Mouse (Mus musculus) cerebellum, adult 2 months (tissue): ENCODE results near the gene Acsl3. TPM values are rescaled to one million over a fixed set of nuclear protein-coding genes. Genes with fewer than 3 reads are reported as not detected.

Experiments used
- DNase-seq, 2 experiments: peaks; one replicate each; pipeline ENCODE4 v3.0.0; 2021
- H3K27ac ChIP-seq: fragments of 200-500 bp; 2 replicates; pipeline ENCODE4 v1.5.1; 2012; ENCODE audit warnings: low read length, control low read depth, inconsistent platforms; ENCODE audit not compliant: insufficient read depth
- H3K27me3 ChIP-seq: fragments of 200-500 bp; 2 replicates; pipeline ENCODE4 v1.6.1; 2012; ENCODE audit warnings: inconsistent platforms, mild to moderate bottlenecking, low read length, moderate library complexity; ENCODE audit not compliant: control insufficient read depth, insufficient read depth
- H3K4me1 ChIP-seq: fragments of 200-500 bp; 2 replicates; pipeline ENCODE4 v1.6.1; 2011; ENCODE audit warnings: low read length; ENCODE audit not compliant: control insufficient read depth, insufficient read depth
- H3K4me3 ChIP-seq: fragments of 200-500 bp; replicated peaks from 2 replicates; pipeline ENCODE3; 2011; ENCODE audit warnings: mild to moderate bottlenecking, low read depth, low read length, control low read depth; ENCODE audit not compliant: insufficient read depth
- CTCF ChIP-seq: fragments of 200-500 bp; IDR thresholded peaks from 2 replicates; pipeline ENCODE4 v1.5.1; 2011; ENCODE audit warnings: low read depth, mild to moderate bottlenecking, control low read depth, low read length, moderate library complexity, borderline replicate concordance; ENCODE audit not compliant: insufficient read depth
- POLR2A ChIP-seq: fragments of 200-500 bp; IDR thresholded peaks from 2 replicates; pipeline ENCODE4 v1.6.1; 2011; ENCODE audit warnings: low read length, control low read depth, borderline replicate concordance; ENCODE audit not compliant: insufficient read depth
- WGBS: fragments of 180-500 bp; shearing (Covaris S2); methylation state at CpG from one replicate; pipeline ENCODE4 v1.1.7; 2018; 5-methylcytosine and 5-hydroxymethylcytosine counted together
- polyA plus RNA-seq: library from polyadenylated mRNA; depleted of rRNA; stranded (reverse); fragments of >200 nt; gene quantifications from 2 replicates; pipeline ENCODE4 v1.2.3, GENCODE M21; 2012

Gene Acsl3
- polyA plus RNA-seq, 1 experiment = 91.8 TPM

- no peak overlapping the region for H3K4me3 ChIP-seq
- no peak overlapping the region for H3K27ac ChIP-seq
- TF ChIP-seq POLR2A = no peak
- TF ChIP-seq CTCF = no peak
- DNase-seq = no peak
- WGBS = 96% methylated on average over 3 of the region's 3 CpGs
- no peaks in the 10 kb centered on the region for H3K4me1 ChIP-seq
- no peaks in the 10 kb centered on the region for H3K27me3 ChIP-seq
Measured at GRCm38 (mm10) chr1:78641791-78642190, 15.8 kb upstream of the Acsl3 start.

- no peak for TF ChIP-seq POLR2A
- no peak for TF ChIP-seq CTCF
- Histone ChIP-seq H3K4me3 (no peak overlapping the region), H3K4me1 (no peaks in the 10 kb centered on the region), H3K27me3 (no peaks in the 10 kb centered on the region), H3K27ac (no peak overlapping the region)
- 64% methylated on average over 2 of the region's 2 CpGs for WGBS
- no peak for DNase-seq
Measured at GRCm38 (mm10) chr1:78642197-78642596, 15.4 kb upstream of the Acsl3 start.

- Histone ChIP-seq H3K27me3 (no peaks in the 10 kb centered on the region), H3K4me3 (no peak overlapping the region), H3K4me1 (no peaks in the 10 kb centered on the region), H3K27ac (no peak overlapping the region)
- DNase-seq = no peak
- 61% methylated on average over 8 of the region's 8 CpGs for WGBS
- no peak for TF ChIP-seq POLR2A
- no peak for TF ChIP-seq CTCF
Measured at GRCm38 (mm10) chr1:78647317-78647885, 10.2 kb upstream of the Acsl3 start.

- H3K27me3 ChIP-seq = no peaks in the 10 kb centered on the region
Measured at GRCm38 (mm10) chr1:78649269-78650061, 8.2 kb upstream of the Acsl3 start.

GRCm38 (mm10) chr1:78656472-78656871, 1.2 kb upstream of the Acsl3 start:
- no peak for TF ChIP-seq POLR2A
- TF ChIP-seq CTCF = no peak
- peak in 1 of 2 experiments; percentile 25 for DNase-seq
- H3K4me1 ChIP-seq = no peaks in the 10 kb centered on the region; the same call in 1 of the 2 replicates

More at GRCm38 (mm10) chr1:78649269-78650061, 8.2 kb upstream of the Acsl3 start:
- Histone ChIP-seq H3K27ac (no peak overlapping the region), H3K4me1 (no peaks in the 10 kb centered on the region), H3K4me3 (no peak overlapping the region)
- no peak for DNase-seq
- WGBS = 61% methylated on average over 6 of the region's 6 CpGs
- TF ChIP-seq CTCF (no peak), POLR2A (no peak)

GRCm38 (mm10) chr1:78657021-78657629, 500 bp upstream of the Acsl3 start:
- no peaks in the 10 kb centered on the region for H3K27me3 ChIP-seq
- no peaks in the 10 kb centered on the region; the same call in 1 of the 2 replicates for H3K4me1 ChIP-seq
- no peak for DNase-seq
- H3K27ac ChIP-seq = peak overlapping the region; percentile 81
- WGBS = 31% methylated on average over 22 of the region's 22 CpGs
- H3K4me3 ChIP-seq = peak overlapping the region; percentile 81
- TF ChIP-seq POLR2A (no peak), CTCF (no peak)

More at GRCm38 (mm10) chr1:78656472-78656871, 1.2 kb upstream of the Acsl3 start:
- no peak overlapping the region for H3K4me3 ChIP-seq
- WGBS = 36% methylated on average over 2 of the region's 2 CpGs
- H3K27me3 ChIP-seq = no peaks in the 10 kb centered on the region
- H3K27ac ChIP-seq = no peak overlapping the region

GRCm38 (mm10) chr1:78658441-78659269, 1.0 kb downstream of the Acsl3 start:
- whole genome bisulfite sequencing = 5% methylated on average over 20 of the region's 20 CpGs
- peak; percentile 19 to 37 for DNase-seq

More at GRCm38 (mm10) chr1:78658441-78659269, 1.0 kb downstream of the Acsl3 start:
- Histone ChIP-seq H3K4me3 (peak overlapping the region; percentile 66), H3K27ac (peak overlapping the region; percentile 95), H3K4me1 (no peaks in the 10 kb centered on the region; the same call in 1 of the 2 replicates), H3K27me3 (no peaks in the 10 kb centered on the region)
- TF ChIP-seq POLR2A = no peak
- no peak for TF ChIP-seq CTCF
